Comparison of ENCODE assay signal across 13 mouse cellular contexts in the genomic region with DNA sequence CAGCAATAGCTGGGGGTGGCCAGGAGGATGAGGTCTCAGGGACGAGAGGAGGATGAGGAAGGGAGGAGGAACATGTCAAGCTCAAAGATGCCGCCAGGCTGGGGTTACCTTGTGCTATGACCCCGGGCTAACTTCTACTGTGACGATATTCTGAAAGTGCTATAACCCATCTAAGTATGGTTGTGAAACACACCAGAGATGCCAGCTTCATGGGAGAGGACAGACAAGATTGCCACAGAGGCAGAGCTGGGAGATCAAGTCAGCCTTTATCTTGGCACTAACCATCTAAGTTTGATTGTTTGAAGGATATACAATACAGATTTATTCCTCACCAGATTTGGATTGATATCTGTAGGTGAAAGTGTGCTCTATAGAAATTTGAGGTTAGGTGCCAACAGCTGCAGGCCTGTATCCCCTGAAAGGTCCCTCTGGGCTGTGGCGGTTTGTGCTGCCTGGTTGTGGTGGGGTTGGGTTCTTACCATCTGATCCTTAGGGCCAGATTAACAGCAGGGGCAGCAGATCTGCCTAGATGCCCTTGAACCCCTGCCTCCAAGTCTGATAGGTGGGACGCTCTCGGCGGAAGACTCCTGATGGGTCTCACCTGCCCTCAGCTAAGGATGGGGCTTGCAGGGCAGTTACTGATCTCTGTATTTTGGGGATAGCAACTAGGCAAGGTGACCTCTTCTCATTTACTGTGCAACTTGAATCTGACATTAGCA.
"Had no signal": no experiment of that assay in that cellular context is flagged by ENCODE, and none has a peak within 500 bp of the region (broad histone marks: within the 10 kb centered on the region; RNA-seq: fewer than 3 reads in every experiment).

No protein-coding gene starts in this region.

- DNase-seq: kidney, adult 11 months; kidney, adult 9 months; kidney, postnatal 14 days; kidney, postnatal 4 days; lung, adult 18-20 months; lung, postnatal 14 days; lung, postnatal 4 days; midbrain, embryonic 14.5 days; thymus, postnatal 25 days had no signal

- H3K4me1 ChIP-seq: liver, embryonic 15.5 days; lung, embryonic 15.5 days had no signal

- H3K27ac ChIP-seq: liver, embryonic 15.5 days; lung, embryonic 15.5 days had no signal

- H3K9ac ChIP-seq: liver, embryonic 15.5 days; lung, embryonic 15.5 days had no signal

- H3K4me3 ChIP-seq: liver, embryonic 15.5 days; lung, embryonic 15.5 days had no signal

- H3K36me3 ChIP-seq: lung, embryonic 15.5 days had no signal

- H3K27me3 ChIP-seq: liver, embryonic 15.5 days; lung, embryonic 15.5 days had no signal

- H3K4me2 ChIP-seq: liver, embryonic 11.5 days; liver, embryonic 15.5 days; lung, embryonic 15.5 days; midbrain, embryonic 11.5 days had no signal

- H3K9me3 ChIP-seq: liver, embryonic 15.5 days; lung, embryonic 15.5 days had no signal
